In genomic region chr16:10722882-10723544, GRCm38 (mm10) we compare ENCODE assay signal across 15 mouse cellular contexts.
DNase-seq lines count a peak whose midpoint lies in the region; ATAC-seq lines count a peak whose summit lies in the region.
"Had no signal": no experiment of that assay in that cellular context is flagged by ENCODE, and none has a peak within 500 bp of the region (broad histone marks: within the 10 kb centered on the region; RNA-seq: fewer than 3 reads in every experiment).

No protein-coding gene starts in this region.

- H3K4me2 ChIP-seq in hindbrain, embryonic 15.5 days, result no peak overlapping the region
- no peak overlapping the region for H3K4me2 ChIP-seq in forebrain, embryonic 12.5 days
- H3K4me2 ChIP-seq: neural tube, embryonic 12.5 days had no signal

- no peaks in the 10 kb centered on the region for H3K9me3 ChIP-seq in hindbrain, embryonic 15.5 days
- H3K9me3 ChIP-seq in hindbrain, embryonic 10.5 days, result no peaks in the 10 kb centered on the region
- no peaks in the 10 kb centered on the region for H3K9me3 ChIP-seq in forebrain, embryonic 12.5 days
- H3K9me3 ChIP-seq: forebrain, embryonic 10.5 days; midbrain, embryonic 10.5 days; neural tube, embryonic 12.5 days had no signal

- DNase-seq in hindbrain, embryonic 10.5 days (ENCODE audit: low spot score), result no peak
- DNase-seq in thymus, postnatal 4 days, result peak; percentile 46
- DNase-seq in thymus, adult 18-20 months, result no peak
- no peak for DNase-seq in cerebellum, postnatal 25 days
- DNase-seq: cerebellum, adult 11 months; gastrocnemius, adult 2 months; kidney, postnatal 36 days; lung, adult 2 months; retina, postnatal 1 day had no signal

- no peaks in the 10 kb centered on the region for H3K36me3 ChIP-seq in hindbrain, embryonic 15.5 days
- H3K36me3 ChIP-seq in hindbrain, embryonic 10.5 days, result no peaks in the 10 kb centered on the region
- no peaks in the 10 kb centered on the region for H3K36me3 ChIP-seq in forebrain, embryonic 12.5 days (replicated peaks)
- H3K36me3 ChIP-seq: forebrain, embryonic 10.5 days; midbrain, embryonic 10.5 days; neural tube, embryonic 12.5 days had no signal

- no peak overlapping the region for H3K9ac ChIP-seq in hindbrain, embryonic 15.5 days
- no peak overlapping the region for H3K9ac ChIP-seq in forebrain, embryonic 12.5 days
- H3K9ac ChIP-seq: neural tube, embryonic 12.5 days had no signal

- H3K27ac ChIP-seq in hindbrain, embryonic 15.5 days (replicated peaks), result no peak overlapping the region
- H3K27ac ChIP-seq in hindbrain, embryonic 10.5 days, result no peak overlapping the region
- H3K27ac ChIP-seq in forebrain, embryonic 12.5 days, result no peak overlapping the region
- H3K27ac ChIP-seq: forebrain, embryonic 10.5 days; gastrocnemius, adult 2 months; midbrain, embryonic 10.5 days; neural tube, embryonic 12.5 days had no signal

- H3K4me3 ChIP-seq in hindbrain, embryonic 15.5 days, result no peak overlapping the region
- H3K4me3 ChIP-seq in hindbrain, embryonic 10.5 days, result no peak overlapping the region
- no peak overlapping the region for H3K4me3 ChIP-seq in forebrain, embryonic 12.5 days (replicated peaks)
- H3K4me3 ChIP-seq: forebrain, embryonic 10.5 days; gastrocnemius, adult 2 months; midbrain, embryonic 10.5 days; neural tube, embryonic 12.5 days had no signal

- 41% methylated on average over 1 of the region's 1 CpGs for WGBS in hindbrain, embryonic 15.5 days
- 58% methylated on average over 1 of the region's 1 CpGs for WGBS in hindbrain, embryonic 10.5 days
- 58% methylated on average over 1 of the region's 1 CpGs for WGBS in forebrain, embryonic 12.5 days

- H3K27me3 ChIP-seq in hindbrain, embryonic 15.5 days, result no peaks in the 10 kb centered on the region
- H3K27me3 ChIP-seq in hindbrain, embryonic 10.5 days (ENCODE audit: insufficient read depth, poor library complexity, severe bottlenecking), result no peaks in the 10 kb centered on the region
- no peaks in the 10 kb centered on the region for H3K27me3 ChIP-seq in forebrain, embryonic 12.5 days
- H3K27me3 ChIP-seq: neural tube, embryonic 12.5 days had no signal

- H3K4me1 ChIP-seq in hindbrain, embryonic 15.5 days (replicated peaks), result no peaks in the 10 kb centered on the region
- H3K4me1 ChIP-seq in hindbrain, embryonic 10.5 days (replicated peaks), result peaks cover 21% of the 10 kb centered on the region
- H3K4me1 ChIP-seq in forebrain, embryonic 12.5 days, result no peaks in the 10 kb centered on the region; the same call in 1 of the 2 replicates

- ATAC-seq in hindbrain, embryonic 15.5 days (ENCODE audit: low FRiP score, low read depth), result 0 out of 2 replicates have a peak, but pooled peaks have one; percentile 36
- ATAC-seq in inflammation-experienced regulatory T-cells, adult 6 months, result peak; percentile 57
- ATAC-seq in forebrain, embryonic 12.5 days (ENCODE audit: low FRiP score), result no peak
